Comparison of ENCODE assay signal across 21 mouse cellular contexts in the genomic region with DNA sequence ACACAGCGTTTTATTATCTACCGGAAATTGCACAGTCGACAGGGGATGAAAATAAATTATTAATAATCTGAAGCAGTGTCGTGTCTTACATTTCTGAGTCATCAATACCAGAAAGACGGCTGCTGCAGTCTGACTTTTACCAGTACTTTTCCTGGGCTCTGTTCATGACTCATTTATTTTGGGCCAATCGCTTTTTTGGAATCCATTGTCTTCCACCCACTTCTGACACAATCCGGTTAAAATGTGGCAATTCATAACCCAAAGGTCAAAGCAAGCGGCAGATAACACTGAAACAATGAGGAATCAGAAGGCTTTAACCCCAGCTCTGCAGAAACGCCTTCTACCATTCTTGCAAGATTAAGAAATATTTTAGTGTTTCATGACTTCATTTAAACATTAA. TPM values are rescaled to one million over a fixed set of nuclear protein-coding genes. Genes with fewer than 3 reads are reported as not detected.
A peak's percentile ranks its signal among the peaks of the same experiment; 100 is the strongest.
DNase-seq lines count a peak whose midpoint lies in the region; ATAC-seq and TF ChIP-seq lines count a peak whose summit lies in the region.
"Had no signal": no experiment of that assay in that cellular context is flagged by ENCODE, and none has a peak within 500 bp of the region (broad histone marks: within the 10 kb centered on the region; RNA-seq: fewer than 3 reads in every experiment).

No protein-coding gene starts in this region.

- in situ Hi-C loops in Patski (cut with MboI; ENCODE audit: low pct_unique_long_range_greater_than_20kb), result no loop called here

- no peak overlapping the region for H3K27ac ChIP-seq in liver, adult 2 months (replicated peaks; ENCODE audit: insufficient read depth, low read depth, low read length)
- H3K27ac ChIP-seq: embryonic facial prominence, embryonic 12.5 days; heart, embryonic 13.5 days; hindbrain, postnatal 0 days; macrophage; neural tube, embryonic 15.5 days had no signal

- no peaks in the 10 kb centered on the region for H3K36me3 ChIP-seq in liver, adult 2 months (ENCODE audit: control insufficient read depth, insufficient read depth, low read length)
- H3K36me3 ChIP-seq: embryonic facial prominence, embryonic 12.5 days; neural tube, embryonic 15.5 days had no signal

- TF ChIP-seq CTCF in liver, adult 2 months (IDR thresholded peaks at IDR 0.05; ENCODE audit: low read depth, low read length), result no peak
- TF ChIP-seq CTCF in Patski (IDR thresholded peaks at IDR 0.05), result no peak

- WGBS in liver, adult 2 months, result 68% methylated on average over 9 of the region's 9 CpGs

- peak; percentile 57 for ATAC-seq in Patski
- ATAC-seq: hindbrain, postnatal 0 days; liver, postnatal 0 days had no signal

- no peak overlapping the region for H3K9ac ChIP-seq in liver, adult 2 months (ENCODE audit: low read depth, low read length)
- H3K9ac ChIP-seq: embryonic facial prominence, embryonic 12.5 days; heart, embryonic 13.5 days; liver, postnatal 0 days; neural tube, embryonic 15.5 days had no signal

- POLR2A ChIA-PET in Patski (lab: Charles Lee), result no interaction called here

- H3K79me2 ChIP-seq in liver, adult 2 months (ENCODE audit: control insufficient read depth, insufficient read depth, low read length), result no peaks in the 10 kb centered on the region

- H3K4me1 ChIP-seq in liver, adult 2 months (ENCODE audit: control insufficient read depth, insufficient read depth, low read length), result no peaks in the 10 kb centered on the region
- H3K4me1 ChIP-seq: embryonic facial prominence, embryonic 12.5 days; heart, embryonic 13.5 days; neural tube, embryonic 15.5 days had no signal

- CTCF ChIA-PET in Patski (lab: Charles Lee), result no interaction called here

- no peak overlapping the region for H3K4me3 ChIP-seq in liver, adult 2 months (ENCODE audit: insufficient read depth, low read depth, low read length)
- H3K4me3 ChIP-seq: embryonic facial prominence, embryonic 12.5 days; heart, embryonic 13.5 days; neural tube, embryonic 15.5 days had no signal

- H3K27me3 ChIP-seq in liver, adult 2 months (ENCODE audit: control insufficient read depth, insufficient read depth, low read length), result no peaks in the 10 kb centered on the region
- H3K27me3 ChIP-seq in Patski, result no peaks in the 10 kb centered on the region
- H3K27me3 ChIP-seq: embryonic facial prominence, embryonic 12.5 days; heart, embryonic 13.5 days; neural tube, embryonic 15.5 days had no signal

- TF ChIP-seq POLR2A in liver, adult 2 months (IDR thresholded peaks at IDR 0.05; ENCODE audit: extremely low read depth, insufficient read depth, low read length), result no peak

- peak; percentile 80 for DNase-seq in adrenal gland, adult 2 months
- DNase-seq in adrenal gland, postnatal 25 days, result no peak
- DNase-seq in liver, adult 2 months (ENCODE audit: extremely low read depth, low read depth, low spot score), result peak; percentile 1
- DNase-seq in liver, result no peak
- DNase-seq in Patski (ENCODE audit: low read depth, low spot score), result no peak
- peak; percentile 49 for DNase-seq in fibroblast of lung, adult 2 months (ENCODE audit: low read depth)
- no peak for DNase-seq in natural killer cell, adult 2 months (ENCODE audit: low spot score in 2 of 2)
- DNase-seq in neural tube, embryonic 10.5 days (ENCODE audit: extremely low spot score, low spot score), result no peak
- DNase-seq: cerebellum, adult 9-10 months; gastrocnemius, postnatal 36 days; kidney, adult 8-10 months; kidney, postnatal 36 days; liver, postnatal 0 days; retina, postnatal 1 day; right cerebral cortex, postnatal 4 days; thymus, adult 2 months had no signal

RNA-seq across cellular contexts. Expression of a gene that starts 17.7 kb away (rescaled TPM):
- total RNA-seq in adrenal gland, adult 2 months (2021), result 10 to 100 TPM; 19.2 to 79.2 TPM
- polyA plus RNA-seq in adrenal gland, adult 2 months (2012; rRNA removed), result 3.3 and 6.4 TPM in 2 replicates
- 143 and 167 TPM in 2 replicates for total RNA-seq in adrenal gland, postnatal 25 days (2021)
- 3.4 and 5.6 TPM in 2 replicates for total RNA-seq in liver, adult 2 months (2014; rRNA removed)
- polyA plus RNA-seq in liver, adult 2 months (2012; rRNA removed), result 0.29 and 0.44 TPM in 2 replicates
- polyA plus RNA-seq in Patski (2021), result 21.8 TPM

Comparison
In these comparisons a context has a peak if more than half of its experiments do, and no peak if none do; other contexts are left out.
1. DNase-seq: peak in adrenal gland, adult 2 months (single experiment), liver, adult 2 months (single experiment) and fibroblast of lung, adult 2 months (single experiment); none in adrenal gland, postnatal 25 days (single experiment), liver (single experiment), Patski (single experiment), natural killer cell, adult 2 months (0 of 2) and neural tube, embryonic 10.5 days (single experiment).